Mouse (Mus musculus) adrenal gland, postnatal 14 days (tissue): ENCODE measurements at regions not wholly inside any gene's neighbourhood (a gene's known extent, or its start where the extent isn't known, plus 50 kb on each side); places are given as distances from the start of the nearest gene placed in this dataset.
A peak's percentile ranks its signal among the peaks of the same experiment; 100 is the strongest.

Source experiments
- DNase-seq: peaks from one replicate; pipeline ENCODE4 v3.0.0; 2021; ENCODE audit warnings: mixed read lengths

GRCm38 (mm10) chr3:118248768-118249167 lies 313.2 kb upstream of the Dpyd start:
- DNase-seq: no peak

- DNase-seq: no peak
These were observed 286.0 kb upstream of the Dpyd start for GRCm38 (mm10) chr3:118275917-118276316.

GRCm38 (mm10) chr3:118278274-118278673 lies 283.7 kb upstream of the Dpyd start:
- DNase-seq: no peak

- DNase-seq: peak; percentile 57
These were observed 275.0 kb upstream of the Dpyd start for GRCm38 (mm10) chr3:118286946-118287345.

- DNase-seq: no peak
These were observed 236.8 kb upstream of the Dpyd start for GRCm38 (mm10) chr3:118325111-118325510.

- DNase-seq: no peak
These were observed 233.7 kb upstream of the Dpyd start for GRCm38 (mm10) chr3:118328237-118328636.

GRCm38 (mm10) chr3:118329132-118329674 lies 232.7 kb upstream of the Dpyd start:
- DNase-seq: no peak

GRCm38 (mm10) chr3:118331559-118331958 lies 230.4 kb upstream of the Dpyd start:
- no peak for DNase-seq

- no peak for DNase-seq
These were observed 223.2 kb upstream of the Dpyd start for GRCm38 (mm10) chr3:118338716-118339115.

GRCm38 (mm10) chr3:118361741-118362141 lies 200.2 kb upstream of the Dpyd start:
- no peak for DNase-seq
